Mouse (Mus musculus) midbrain, embryonic 14.5 days (tissue): ENCODE measurements around the gene Yif1a. TPM values are rescaled to one million over a fixed set of nuclear protein-coding genes. Genes with fewer than 3 reads are reported as not detected.

Source experiments
- ATAC-seq: fragments of 200-750 bp; cut with Nextera tagmentation; 2 replicates; pipeline ENCODE4 v1.8.0; 2017; ENCODE audit warnings: moderate number of reproducible peaks, moderate library complexity; ENCODE audit not compliant: low FRiP score, low TSS enrichment
- DNase-seq: peaks from one replicate; pipeline ENCODE4 v3.0.0-alpha.2; 2015
- H3K27ac ChIP-seq: fragments of 300-500 bp; sonication (generic); replicated peaks from 2 replicates; pipeline ENCODE4 v1.5.1; 2014; ENCODE audit warnings: mild to moderate bottlenecking, low read depth, low read length, moderate library complexity
- H3K27me3 ChIP-seq: fragments of 300-500 bp; sonication (generic); 2 replicates; pipeline ENCODE4 v1.6.1; 2014; ENCODE audit warnings: low read length, control low read depth, mixed read lengths; ENCODE audit not compliant: control insufficient read depth, insufficient read depth
- H3K36me3 ChIP-seq: fragments of 300-500 bp; sonication (generic); 2 replicates; pipeline ENCODE4 v1.6.1; 2014; ENCODE audit warnings: low read length, control low read depth; ENCODE audit not compliant: control insufficient read depth, insufficient read depth
- H3K4me1 ChIP-seq: fragments of 300-500 bp; sonication (generic); 2 replicates; pipeline ENCODE4 v1.6.1; 2014; ENCODE audit warnings: mild to moderate bottlenecking, antibody characterized with exemption, low read length, control low read depth; ENCODE audit not compliant: control insufficient read depth, insufficient read depth
- H3K4me2 ChIP-seq: fragments of 300-500 bp; sonication (generic); 2 replicates; pipeline ENCODE4 v1.6.1; 2014; ENCODE audit warnings: mild to moderate bottlenecking, low read length, moderate library complexity
- H3K4me3 ChIP-seq: fragments of 300-500 bp; sonication (generic); replicated peaks from 2 replicates; pipeline ENCODE4 v1.5.1; 2014; ENCODE audit warnings: low read depth, low read length
- H3K9ac ChIP-seq: fragments of 300-500 bp; sonication (generic); replicated peaks from 2 replicates; pipeline ENCODE4 v1.6.1; 2014; ENCODE audit warnings: mild to moderate bottlenecking, low read length, moderate library complexity
- H3K9me3 ChIP-seq: fragments of 300-500 bp; sonication (generic); 2 replicates; pipeline ENCODE4 v1.6.1; 2016; ENCODE audit warnings: low read length, control low read depth, mixed read lengths; ENCODE audit not compliant: control insufficient read depth
- WGBS: fragments of 180-500 bp; shearing (Covaris S2); extraction: QIAGEN DNeasy Blood & Tissue Kit; methylation state at CpG from one replicate; pipeline ENCODE4 v1.1.7; 2014; 5-methylcytosine and 5-hydroxymethylcytosine counted together
- polyA plus RNA-seq: library from polyadenylated mRNA; unstranded; fragments of >200 nt; fragmentation: Nextera tagmentation; extraction: Ambion mirVana; gene quantifications from 2 replicates; pipeline ENCODE4 v1.2.1, GENCODE M21; 2014

Gene Yif1a
- polyA plus RNA-seq, 1 experiment from 2014 or later = 62.2 TPM

GRCm38 (mm10) chr19:5117494-5118383 lies 29.4 kb downstream of the Yif1a start:
- under 1% methylated on average over 83 of the region's 83 CpGs for WGBS
- peaks cover 13% of the 10 kb centered on the region for H3K4me1 ChIP-seq
- peak overlapping the region; percentile 77 for H3K4me2 ChIP-seq
- H3K27ac ChIP-seq = peak overlapping the region; percentile 93
- ATAC-seq (peak; percentile 90), DNase-seq (peak; percentile 95)
- peaks cover 22% of the 10 kb centered on the region for H3K36me3 ChIP-seq
- no peaks in the 10 kb centered on the region for H3K9me3 ChIP-seq
- H3K9ac ChIP-seq = peak overlapping the region; percentile 88
- H3K4me3 ChIP-seq = peak overlapping the region; percentile 92
- no peaks in the 10 kb centered on the region for H3K27me3 ChIP-seq

- WGBS = under 1% methylated on average over 18 of the region's 18 CpGs
- DNase-seq (no peak), ATAC-seq (peak; percentile 47)
These were observed 30.0 kb downstream of the Yif1a start, which contains the start of gene Klc2 for GRCm38 (mm10) chr19:5118384-5118698. TSS of gene Klc2 (minus strand) at chr19:5118560.

GRCm38 (mm10) chr19:5122492-5122891 lies 34.2 kb downstream of the Yif1a start:
- 74% methylated on average over 10 of the region's 10 CpGs for WGBS
- DNase-seq = no peak
- Histone ChIP-seq H3K27ac (no peak overlapping the region), H3K27me3 (no peaks in the 10 kb centered on the region), H3K4me1 (peaks cover 5% of the 10 kb centered on the region), H3K4me2 (no peak overlapping the region), H3K9me3 (no peaks in the 10 kb centered on the region), H3K36me3 (no peaks in the 10 kb centered on the region), H3K4me3 (no peak overlapping the region), H3K9ac (no peak overlapping the region)
- no peak for ATAC-seq

More at GRCm38 (mm10) chr19:5118384-5118698, 30.0 kb downstream of the Yif1a start, which contains the start of gene Klc2:
- Histone ChIP-seq H3K36me3 (peaks cover 16% of the 10 kb centered on the region), H3K9me3 (no peaks in the 10 kb centered on the region), H3K4me3 (peak within 1 kb of the TSS; percentile 92), H3K4me2 (peak within 1 kb of the TSS; percentile 77), H3K9ac (peak within 1 kb of the TSS; percentile 88), H3K27ac (peak within 1 kb of the TSS; percentile 93), H3K4me1 (peaks cover 13% of the 10 kb centered on the region), H3K27me3 (no peaks in the 10 kb centered on the region)

- Histone ChIP-seq H3K9ac (no peak overlapping the region), H3K36me3 (no peaks in the 10 kb centered on the region), H3K4me1 (peaks cover 5% of the 10 kb centered on the region), H3K4me3 (no peak overlapping the region), H3K4me2 (no peak overlapping the region), H3K27me3 (no peaks in the 10 kb centered on the region), H3K9me3 (no peaks in the 10 kb centered on the region), H3K27ac (no peak overlapping the region)
- ATAC-seq (no peak), DNase-seq (no peak)
- 87% methylated on average over 3 of the region's 3 CpGs for WGBS
These were observed 34.9 kb downstream of the Yif1a start for GRCm38 (mm10) chr19:5123241-5123640.

- ATAC-seq = no peak
- H3K4me3 ChIP-seq = no peak overlapping the region
- whole genome bisulfite sequencing = 74% methylated on average over 7 of the region's 7 CpGs
- H3K9me3 ChIP-seq = no peaks in the 10 kb centered on the region
- peaks cover 2% of the 10 kb centered on the region for H3K4me1 ChIP-seq
- no peaks in the 10 kb centered on the region for H3K36me3 ChIP-seq
- no peak overlapping the region for H3K9ac ChIP-seq
- no peaks in the 10 kb centered on the region for H3K27me3 ChIP-seq
- no peak overlapping the region for H3K27ac ChIP-seq
- no peak overlapping the region for H3K4me2 ChIP-seq
- DNase-seq = no peak
These were observed 35.8 kb downstream of the Yif1a start for GRCm38 (mm10) chr19:5124055-5124614.

GRCm38 (mm10) chr19:5129770-5130169 lies 41.4 kb downstream of the Yif1a start:
- Histone ChIP-seq H3K27me3 (no peaks in the 10 kb centered on the region), H3K27ac (no peak overlapping the region), H3K36me3 (peaks cover 20% of the 10 kb centered on the region), H3K4me2 (no peak overlapping the region), H3K9me3 (no peaks in the 10 kb centered on the region), H3K4me3 (no peak overlapping the region), H3K4me1 (no peaks in the 10 kb centered on the region), H3K9ac (no peak overlapping the region)
- no peak for ATAC-seq
- peak; percentile 27 for DNase-seq
- 26% methylated on average over 1 of the region's 1 CpGs for WGBS

- 83% methylated on average over 4 of the region's 4 CpGs for WGBS
- Histone ChIP-seq H3K27me3 (no peaks in the 10 kb centered on the region), H3K4me2 (no peak overlapping the region), H3K9ac (no peak overlapping the region), H3K4me1 (no peaks in the 10 kb centered on the region), H3K9me3 (no peaks in the 10 kb centered on the region), H3K4me3 (no peak overlapping the region), H3K27ac (no peak overlapping the region), H3K36me3 (peaks cover 33% of the 10 kb centered on the region)
- DNase-seq (no peak), ATAC-seq (no peak)
These were observed 42.9 kb downstream of the Yif1a start for GRCm38 (mm10) chr19:5131237-5131636.

GRCm38 (mm10) chr19:5139640-5140039 lies 51.3 kb downstream of the Yif1a start:
- H3K9ac ChIP-seq = no peak overlapping the region
- no peaks in the 10 kb centered on the region for H3K9me3 ChIP-seq
- no peaks in the 10 kb centered on the region for H3K4me1 ChIP-seq
- H3K4me3 ChIP-seq = no peak overlapping the region
- H3K27ac ChIP-seq = no peak overlapping the region
- DNase-seq (peak; percentile 86), ATAC-seq (no peak)
- WGBS = 6% methylated on average over 2 of the region's 2 CpGs
- no peaks in the 10 kb centered on the region for H3K27me3 ChIP-seq
- H3K4me2 ChIP-seq = no peak overlapping the region
- H3K36me3 ChIP-seq = peaks cover 77% of the 10 kb centered on the region
